Mouse (Mus musculus) left cerebral cortex, postnatal 10 days (tissue): ENCODE data around the gene Cep170. TPM values are rescaled to one million over a fixed set of nuclear protein-coding genes. Genes with fewer than 3 reads are reported as not detected.
A peak's percentile ranks its signal among the peaks of the same experiment; 100 is the strongest.

Source experiments
- DNase-seq, 2 experiments: peaks; one replicate each; pipeline ENCODE4 v3.0.0; 2021 to 2022; ENCODE audit warnings: low spot score in 2 of 2, mixed read lengths in 1 of 2; ENCODE audit errors: extremely low spot score in 1 of 2
- intact Hi-C: fragments of 180-260 bp; cut with DNase I; formaldehyde crosslinking; loops from one replicate; pipeline ENCODE4 v1.15.1; 2025
- total RNA-seq, 2 experiments: library from RNA; stranded (reverse); gene quantifications; 2 replicates each; pipeline ENCODE4 v1.2.3; 2021

Gene Cep170
- total RNA-seq, 2 experiments from 2014 or later, result 166 to 175 TPM

GRCm38 (mm10) chr1:176827365-176827764 is 13.5 kb upstream of the Cep170 start:
- intact Hi-C loops, result no loop called here
- no peak for DNase-seq

- intact Hi-C loops, result no loop called here
- no peak for DNase-seq
Measured at GRCm38 (mm10) chr1:176826931-176827330, 13.1 kb upstream of the Cep170 start.

- no peak for DNase-seq
- intact Hi-C loops, result no loop called here
Measured at GRCm38 (mm10) chr1:176826186-176826585, 12.3 kb upstream of the Cep170 start.

GRCm38 (mm10) chr1:176825084-176825483 is 11.2 kb upstream of the Cep170 start:
- no peak for DNase-seq

DNA sequence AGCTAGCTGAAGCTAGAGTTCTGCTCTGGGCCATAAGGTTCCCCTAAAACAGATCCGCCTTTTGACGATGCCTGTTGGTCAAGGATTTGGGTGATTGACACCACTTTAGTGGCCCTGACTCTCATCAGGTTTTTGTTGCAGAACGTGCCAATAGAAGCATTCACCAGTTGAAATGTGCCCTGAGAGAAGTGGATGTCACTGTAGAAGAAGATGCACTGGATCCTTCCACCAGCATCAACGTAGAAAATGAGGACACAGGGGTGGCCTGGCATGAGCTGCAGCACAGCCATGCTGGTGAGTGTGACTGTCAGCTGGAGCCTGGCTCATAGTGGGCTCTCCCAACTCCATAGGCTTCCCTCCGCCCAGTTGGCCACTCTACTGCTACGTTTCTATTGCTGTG is 10.7 kb upstream of the Cep170 start:
- no peak for DNase-seq
- intact Hi-C loops, result no loop called here

More at GRCm38 (mm10) chr1:176825084-176825483, 11.2 kb upstream of the Cep170 start:
- intact Hi-C loops, result no loop called here

DNA sequence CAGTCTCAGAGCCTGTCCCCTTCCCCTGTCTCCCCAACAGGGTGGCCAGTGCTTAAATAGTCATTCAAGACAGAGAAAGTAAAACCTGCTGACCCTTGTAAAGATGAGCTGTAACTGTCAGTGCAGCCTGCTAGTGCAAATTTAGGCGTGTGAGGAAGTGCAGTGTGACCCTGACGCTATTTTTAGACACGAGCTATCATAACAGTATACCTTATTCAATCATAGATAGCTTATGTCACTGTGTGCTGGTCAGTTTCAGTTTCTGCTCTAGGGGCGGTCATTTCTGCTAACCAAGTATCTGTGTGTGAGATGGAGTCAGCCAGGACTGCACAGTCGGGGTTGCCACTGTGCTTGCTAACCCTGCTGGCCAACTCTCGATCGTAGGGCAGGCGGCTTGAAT is 10.0 kb upstream of the Cep170 start:
- intact Hi-C loops, result no loop called here
- DNase-seq, result no peak

DNA sequence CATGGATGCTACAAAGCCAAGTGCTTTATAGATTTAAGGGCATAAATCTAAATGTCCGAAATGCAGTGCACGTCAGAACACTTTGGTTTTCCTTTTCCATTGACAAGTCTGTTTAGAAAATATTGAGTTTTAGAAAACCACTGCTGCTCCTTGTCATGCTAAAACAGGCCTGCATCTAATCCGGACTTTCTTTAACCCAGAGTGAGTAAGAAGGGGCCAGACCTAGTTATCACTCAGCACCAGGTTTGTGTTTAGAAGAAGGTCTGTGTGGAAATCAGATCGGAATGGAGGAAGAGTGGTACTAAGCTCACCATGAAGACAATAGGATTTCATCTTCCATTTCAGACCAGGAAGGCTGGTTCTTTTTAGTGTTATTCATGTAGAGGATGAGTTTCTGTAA is 9.1 kb upstream of the Cep170 start:
- intact Hi-C loops, result no loop called here
- DNase-seq, result no peak

DNA sequence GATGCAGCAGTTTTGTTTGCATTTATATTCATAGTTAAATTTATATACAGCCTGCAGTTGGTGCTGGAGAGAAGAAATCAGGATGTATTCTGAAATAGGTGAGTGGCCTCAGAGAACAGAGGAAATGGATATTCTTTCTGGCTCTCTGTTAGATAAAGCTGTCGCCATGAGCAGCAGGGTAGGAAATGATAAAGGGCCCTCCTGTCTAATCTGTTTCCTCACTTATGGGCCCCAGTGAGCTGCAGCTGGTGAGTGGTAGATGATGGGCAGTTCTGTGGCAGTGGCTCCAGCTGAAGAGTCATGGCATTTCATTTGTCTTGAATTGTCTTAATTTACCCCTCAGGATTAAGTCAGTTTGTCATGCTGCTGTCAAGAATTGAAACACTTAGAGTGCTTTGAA is 8.1 kb upstream of the Cep170 start:
- intact Hi-C loops, result no loop called here
- no peak for DNase-seq

DNA sequence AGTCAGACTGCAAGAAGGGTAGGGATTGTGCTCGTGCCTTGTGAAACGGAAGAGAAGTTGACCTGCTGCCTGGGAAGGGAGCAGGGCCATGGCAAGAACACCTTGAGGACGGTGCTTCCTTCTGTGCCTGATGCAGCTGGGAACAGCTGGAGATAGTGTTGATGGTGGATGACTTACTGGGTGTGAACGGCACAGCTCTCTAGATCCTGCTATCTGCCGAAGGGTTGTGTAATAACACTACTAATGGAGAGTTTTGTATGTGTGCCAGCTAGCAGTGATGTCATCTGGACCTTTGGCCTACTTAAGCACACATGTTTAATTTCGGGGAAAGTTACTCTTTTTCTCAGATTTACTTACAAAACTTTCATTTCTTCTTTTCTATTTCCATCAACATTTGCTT is 4.9 kb upstream of the Cep170 start:
- intact Hi-C loops, result no loop called here

DNA sequence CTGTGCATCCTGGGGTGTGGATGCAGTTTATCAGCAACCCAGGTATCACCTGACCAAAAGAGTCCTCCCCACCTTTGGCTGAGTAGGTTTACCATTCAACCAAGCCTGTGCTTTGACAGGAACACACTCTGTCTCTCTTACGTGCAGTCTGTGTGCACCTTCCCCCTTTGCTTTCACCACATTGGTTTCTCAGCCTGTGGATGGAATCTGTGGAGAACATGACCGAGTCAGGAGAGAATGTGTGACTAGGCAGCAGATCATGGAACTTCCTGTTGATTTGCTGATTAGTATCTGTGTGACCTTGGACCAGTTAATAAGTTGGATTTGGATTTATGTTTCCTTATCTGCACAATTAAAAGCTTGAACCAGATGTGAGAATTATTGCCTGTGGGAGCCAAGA is 4.3 kb upstream of the Cep170 start:
- DNase-seq, result no peak
- intact Hi-C loops, result no loop called here

More for the DNA sequence above, 4.9 kb upstream of the Cep170 start:
- no peak for DNase-seq

DNA sequence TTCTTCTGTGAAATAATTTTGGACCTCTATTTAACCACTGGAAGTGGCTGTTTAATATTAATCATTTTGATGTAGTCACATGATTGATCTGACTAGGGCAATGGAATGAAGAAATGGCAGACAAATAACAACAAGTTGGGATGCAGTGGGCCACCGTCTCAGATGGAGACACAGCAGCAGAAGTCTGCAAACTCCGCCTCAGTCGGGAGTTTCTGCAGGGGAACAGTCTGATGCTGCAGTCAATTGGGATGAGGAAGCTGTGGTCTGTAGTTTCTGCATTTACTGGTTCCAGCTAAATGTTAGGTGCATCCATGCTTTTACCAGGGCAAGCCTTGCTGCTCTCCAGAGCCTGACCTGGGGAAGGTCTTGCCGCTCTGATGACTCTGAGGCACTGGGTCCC is 2.9 kb upstream of the Cep170 start:
- no peak for DNase-seq
- intact Hi-C loops, result no loop called here

DNA sequence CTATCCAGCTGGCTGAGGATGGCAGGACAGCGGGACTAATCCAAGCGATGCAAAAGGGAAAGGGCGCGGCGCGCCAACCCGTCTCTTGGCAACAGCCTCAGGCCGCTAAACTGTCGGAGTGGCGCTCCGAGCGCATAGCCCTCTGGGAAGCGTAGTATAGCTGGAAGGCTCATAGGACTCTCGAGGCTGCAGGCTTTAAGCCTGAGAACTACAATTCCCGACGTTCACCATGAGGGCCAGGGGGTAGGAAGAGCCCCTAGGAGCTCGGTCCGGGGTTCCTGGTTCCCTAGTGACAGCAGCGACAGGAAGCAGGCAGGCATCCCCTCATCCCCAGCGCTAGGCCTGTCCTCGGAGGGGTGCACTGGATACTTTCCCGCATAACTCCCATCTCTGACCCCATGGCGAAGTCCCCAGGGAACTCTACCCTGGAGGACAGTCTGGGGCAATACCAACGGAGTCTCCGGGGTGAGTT is 760 bp upstream of the Cep170 start, which contains the start of gene Sdccag8:
Gene Sdccag8 (plus strand): TSS at position 70 of the 472 bp plus-strand sequence.
- DNase-seq, result peak; percentile 94 to 96
- intact Hi-C loops, result no loop called here

- peak; percentile 69 to 86 for DNase-seq
- intact Hi-C loops, result no loop called here
Measured at GRCm38 (mm10) chr1:176813292-176814035, 403 bp downstream of the Cep170 start.

GRCm38 (mm10) chr1:176812491-176813291 is 1.2 kb downstream of the Cep170 start:
- intact Hi-C loops, result no loop called here
- no peak for DNase-seq

DNA sequence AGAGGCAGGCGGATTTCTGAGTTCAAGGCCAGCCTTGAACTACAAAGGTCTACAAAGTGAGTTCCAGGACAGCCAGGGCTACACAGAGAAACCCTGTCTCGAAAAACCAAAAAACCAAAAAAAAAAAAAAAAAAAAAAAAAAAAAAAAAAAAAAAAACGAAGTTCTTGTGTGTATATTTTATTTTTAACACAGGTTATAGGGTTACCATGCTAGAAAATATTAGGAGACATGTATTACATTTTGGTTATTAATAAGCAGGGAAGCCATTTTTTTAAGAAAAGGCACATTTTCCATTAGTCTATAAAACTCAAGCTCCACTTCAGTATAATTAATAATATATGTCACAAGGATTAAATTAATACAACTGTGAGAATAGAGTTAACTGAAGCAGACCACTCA is 2.0 kb downstream of the Cep170 start:
- intact Hi-C loops, result no loop called here
- no peak for DNase-seq

- DNase-seq, result no peak
- intact Hi-C loops, result no loop called here
Measured at GRCm38 (mm10) chr1:176810161-176810560, 3.7 kb downstream of the Cep170 start.

GRCm38 (mm10) chr1:176800728-176801365 is 13.0 kb downstream of the Cep170 start:
- peak; percentile 52 to 74 for DNase-seq
- intact Hi-C loops, result no loop called here

GRCm38 (mm10) chr1:176798673-176799072 is 15.2 kb downstream of the Cep170 start:
- intact Hi-C loops, result no loop called here

GRCm38 (mm10) chr1:176792175-176792574 is 21.7 kb downstream of the Cep170 start:
- no peak for DNase-seq
- intact Hi-C loops, result no loop called here

More at GRCm38 (mm10) chr1:176798673-176799072, 15.2 kb downstream of the Cep170 start:
- no peak for DNase-seq
